Mouse (Mus musculus) gastrocnemius, adult 8-10 months (tissue): ENCODE results near the gene Epn3. TPM values are rescaled to one million over a fixed set of nuclear protein-coding genes. Genes with fewer than 3 reads are reported as not detected.

Experiments used
- total RNA-seq, 4 experiments: library from RNA; stranded (reverse); gene quantifications; 2 replicates each; pipeline ENCODE4 v1.2.4; 2022

Epn3 gene
- total RNA-seq, 4 experiments from 2014 or later, result 0.11 TPM; not detected in 3

Other genes starting within 250 kb of the Epn3 start
- not detected for gene Gm21885, start 218.1 kb downstream of the Epn3 start, total RNA-seq
- gene Luc7l3, start 178.0 kb downstream of the Epn3 start, total RNA-seq, result 10 to 100 TPM; 21.7 to 37.7 (median 28.2) TPM
- 100 to 1,000 TPM; 219 to 291 (median 246) TPM for gene Ankrd40, start 172.0 kb downstream of the Epn3 start, total RNA-seq
- under 1 TPM; 0.17 to 0.65 (median 0.36) TPM for gene Abcc3, start 107.0 kb downstream of the Epn3 start, total RNA-seq
- gene Cacna1g, start 25.8 kb downstream of the Epn3 start, total RNA-seq, result 1 to 10 TPM in 2 of 4 experiments, under 1 TPM in 2; 0.63 to 1.3 (median 0.86) TPM
- not detected for gene Spata20, start 13.8 kb downstream of the Epn3 start, total RNA-seq
- gene Mycbpap, start 21.8 kb upstream of the Epn3 start, total RNA-seq, result not detected
- gene Rsad1, start 49.3 kb upstream of the Epn3 start, total RNA-seq, result 1 to 10 TPM; 4.0 to 5.1 (median 4.4) TPM
- 10 to 100 TPM in 2 of 4 experiments, 1 to 10 TPM in 2; 3.0 to 32.8 (median 13.1) TPM for gene Chad, start 65.1 kb upstream of the Epn3 start, total RNA-seq
- 1 to 10 TPM; 1.2 to 2.6 (median 1.9) TPM for gene Acsf2, start 101.9 kb upstream of the Epn3 start, total RNA-seq
- gene Lrrc59, start 129.8 kb upstream of the Epn3 start, total RNA-seq, result 10 to 100 TPM; 35.1 to 44.4 (median 36.4) TPM
- 10 to 100 TPM; 43.5 to 48.0 (median 45.8) TPM for gene Mrpl27, start 153.8 kb upstream of the Epn3 start, total RNA-seq
- gene Eme1, start 154.0 kb upstream of the Epn3 start, total RNA-seq, result not detected
- gene Xylt2, start 177.5 kb upstream of the Epn3 start, total RNA-seq, result 1 to 10 TPM; 2.3 to 4.3 (median 3.7) TPM
- not detected for gene Gm11541, start 204.5 kb upstream of the Epn3 start, total RNA-seq
- gene Cdc34b, start 241.8 kb upstream of the Epn3 start, total RNA-seq, result 1 to 10 TPM in 3 of 4 experiments, under 1 TPM in 1; 0.63 to 1.6 (median 1.1) TPM